In genomic region chr16:52243421-52243973, GRCm38 (mm10) we compare ENCODE assay signal across 10 mouse cellular contexts.
A peak's percentile ranks its signal among the peaks of the same experiment; 100 is the strongest.
DNase-seq lines count a peak whose midpoint lies in the region; ATAC-seq and TF ChIP-seq lines count a peak whose summit lies in the region.
"Had no signal": no experiment of that assay in that cellular context is flagged by ENCODE, and none has a peak within 500 bp of the region (broad histone marks: within the 10 kb centered on the region; RNA-seq: fewer than 3 reads in every experiment).

No protein-coding gene starts in this region.

- no peak overlapping the region for H3K4me2 ChIP-seq in heart, embryonic 12.5 days
- H3K4me2 ChIP-seq: neural tube, embryonic 15.5 days had no signal

- H3K9me3 ChIP-seq in heart, embryonic 12.5 days (replicated peaks), result no peaks in the 10 kb centered on the region
- H3K9me3 ChIP-seq in embryonic facial prominence, embryonic 10.5 days, result no peaks in the 10 kb centered on the region
- H3K9me3 ChIP-seq: neural tube, embryonic 15.5 days had no signal

- H3K27me3 ChIP-seq in heart, embryonic 12.5 days (replicated peaks), result no peaks in the 10 kb centered on the region
- H3K27me3 ChIP-seq in embryonic facial prominence, embryonic 10.5 days (replicated peaks; ENCODE audit: low read depth, poor library complexity, severe bottlenecking), result peaks cover 5% of the 10 kb centered on the region; the same call in 1 of the 2 replicates
- H3K27me3 ChIP-seq: neural tube, embryonic 15.5 days had no signal

- DNase-seq in heart, postnatal 4 days, result peak; percentile 10
- DNase-seq in left cerebral cortex, adult 2 months (ENCODE audit: extremely low spot score in 1 of 2, low spot score in 2 of 2), result no peak
- DNase-seq in left cerebral cortex, postnatal 36 days (ENCODE audit: low spot score in 2 of 2), result no peak
- DNase-seq in embryonic facial prominence, embryonic 10.5 days (ENCODE audit: low spot score), result peak; percentile 39
- DNase-seq in urinary bladder, postnatal 36 days (ENCODE audit: low spot score in 2 of 2), result no peak

- no peak overlapping the region for H3K9ac ChIP-seq in heart, embryonic 12.5 days
- H3K9ac ChIP-seq: neural tube, embryonic 15.5 days had no signal

- H3K27ac ChIP-seq in heart, embryonic 12.5 days (ENCODE audit: poor library complexity, severe bottlenecking), result no peak overlapping the region
- no peak overlapping the region for H3K27ac ChIP-seq in left cerebral cortex, adult 2 months
- no peak overlapping the region for H3K27ac ChIP-seq in embryonic facial prominence, embryonic 10.5 days (replicated peaks)
- H3K27ac ChIP-seq: neural tube, embryonic 15.5 days had no signal

- peak; percentile 2; the same call in 1 of the 2 replicates for TF ChIP-seq CTCF in left cerebral cortex, adult 2 months (IDR thresholded peaks at IDR 0.05)

- no peaks in the 10 kb centered on the region for H3K4me1 ChIP-seq in heart, embryonic 12.5 days (replicated peaks)
- H3K4me1 ChIP-seq in embryonic facial prominence, embryonic 10.5 days, result peaks cover 3% of the 10 kb centered on the region; the same call in 1 of the 2 replicates
- H3K4me1 ChIP-seq: neural tube, embryonic 15.5 days had no signal

- no peak overlapping the region for H3K4me3 ChIP-seq in heart, embryonic 12.5 days
- H3K4me3 ChIP-seq in left cerebral cortex, adult 2 months, result no peak overlapping the region
- no peak overlapping the region for H3K4me3 ChIP-seq in embryonic facial prominence, embryonic 10.5 days
- H3K4me3 ChIP-seq: neural tube, embryonic 15.5 days had no signal

- 75% methylated on average over 4 of the region's 4 CpGs for WGBS in heart, embryonic 12.5 days
- WGBS in embryonic facial prominence, embryonic 10.5 days, result 80% methylated on average over 4 of the region's 4 CpGs

- intact Hi-C loops in left cerebral cortex, adult 2 months (cut with DNase I), result no loop called here
- intact Hi-C loops in left cerebral cortex, postnatal 36 days (cut with DNase I), result no loop called here

- H3K36me3 ChIP-seq in heart, embryonic 12.5 days, result no peaks in the 10 kb centered on the region
- H3K36me3 ChIP-seq in embryonic facial prominence, embryonic 10.5 days (replicated peaks), result no peaks in the 10 kb centered on the region
- H3K36me3 ChIP-seq: neural tube, embryonic 15.5 days had no signal

- no peak for ATAC-seq in heart, embryonic 12.5 days (ENCODE audit: insufficient number of reproducible peaks, low FRiP score)
- ATAC-seq in megakaryocyte, adult 5-6 weeks (ENCODE audit: poor library complexity, severe bottlenecking), result 0 out of 2 replicates have a peak, but pooled peaks have one; percentile 15
- ATAC-seq: activated CD4-positive, CD25-positive, alpha-beta regulatory T cell, adult 4 months; forebrain, embryonic 14.5 days had no signal

Comparison
In these comparisons a context has a peak if more than half of its experiments do, and no peak if none do; other contexts are left out.
1. DNase-seq: peak in heart, postnatal 4 days (single experiment) and embryonic facial prominence, embryonic 10.5 days (single experiment); none in left cerebral cortex, adult 2 months (0 of 2), left cerebral cortex, postnatal 36 days (0 of 2) and urinary bladder, postnatal 36 days (0 of 2).